Mouse (Mus musculus) ovary, postnatal 36 days (tissue): ENCODE data around the gene Tas2r105.

Experiments used
- DNase-seq: peaks from one replicate; pipeline ENCODE4 v3.0.0; 2022; ENCODE audit warnings: low spot score, mixed read lengths

Tas2r105 gene

GRCm38 (mm10) chr6:131687395-131687794 is at the start of gene Tas2r105:
Gene Tas2r105 (minus strand): TSS chr6:131687495.
- no peak for DNase-seq

DNA sequence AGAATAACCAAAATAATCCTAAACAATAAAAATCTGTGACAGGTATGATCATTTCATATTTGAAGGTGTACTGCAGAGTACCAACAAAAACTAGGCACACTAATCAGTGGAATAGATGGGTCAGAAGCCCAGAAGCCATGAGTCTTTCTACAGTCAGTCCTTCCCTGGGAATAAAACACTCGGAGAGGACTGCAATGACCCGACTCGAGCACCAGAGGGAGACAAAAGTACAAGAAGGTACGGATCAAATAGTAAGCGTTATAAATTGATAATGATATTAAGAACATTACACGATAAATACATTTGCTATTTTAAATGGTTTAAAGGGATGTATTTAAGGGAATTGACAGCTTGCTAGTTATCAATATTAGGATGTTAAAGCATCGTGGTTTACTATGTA is 25.5 kb upstream of the Tas2r105 start:
- no peak for DNase-seq

DNA sequence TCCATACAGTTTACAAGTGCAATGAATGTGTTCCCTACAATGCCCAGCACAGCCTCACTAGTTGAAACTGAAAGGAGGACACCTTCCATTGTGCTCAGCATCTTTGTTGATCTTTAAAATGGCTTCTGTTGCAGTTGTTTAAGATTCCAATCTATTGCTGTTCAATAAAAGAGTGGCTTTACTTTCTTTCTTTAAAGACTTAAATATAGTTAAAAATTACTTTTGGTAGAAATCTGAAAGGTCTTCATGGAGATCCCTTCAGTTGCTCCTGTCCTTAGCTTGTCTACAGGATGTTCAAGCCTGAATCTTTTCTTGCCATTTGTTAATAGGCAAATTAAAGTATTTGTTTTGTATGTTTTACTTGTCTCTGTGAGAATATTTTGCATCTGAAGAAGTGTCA is 2.7 kb upstream of the Tas2r105 start, which contains the start of gene Tas2r114:
Gene Tas2r114, minus strand, starts transcription at position 101 of the 400 bp plus-strand sequence.
- no peak for DNase-seq

DNA sequence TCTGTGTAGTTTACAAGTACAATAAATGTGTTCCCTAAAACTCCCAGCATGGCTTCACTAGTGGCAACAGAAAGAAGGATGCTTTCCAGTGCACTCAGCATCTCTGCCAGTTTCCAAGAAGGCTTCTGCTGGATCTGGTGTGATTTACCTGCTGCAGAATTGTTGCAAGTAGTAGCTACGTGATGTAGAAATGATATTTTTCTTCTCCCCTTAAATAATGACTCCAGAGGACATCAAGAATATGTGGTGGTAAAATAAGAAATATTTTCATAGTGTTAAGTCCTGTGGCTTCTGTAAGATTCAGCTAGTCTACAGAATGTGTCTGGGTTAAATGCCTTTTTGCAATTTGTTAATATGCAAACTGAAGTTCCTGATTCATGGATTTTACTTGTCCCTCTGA is 1.7 kb downstream of the Tas2r105 start, which contains the start of gene Tas2r104:
Gene Tas2r104, minus strand, starts transcription at position 101 of the 400 bp plus-strand sequence.
- DNase-seq, result no peak

- no peak for DNase-seq
Observed at GRCm38 (mm10) chr6:131678786-131679185, 8.5 kb downstream of the Tas2r105 start, which contains the start of gene Tas2r106. Gene Tas2r106 (minus strand): TSS chr6:131678886.

DNA sequence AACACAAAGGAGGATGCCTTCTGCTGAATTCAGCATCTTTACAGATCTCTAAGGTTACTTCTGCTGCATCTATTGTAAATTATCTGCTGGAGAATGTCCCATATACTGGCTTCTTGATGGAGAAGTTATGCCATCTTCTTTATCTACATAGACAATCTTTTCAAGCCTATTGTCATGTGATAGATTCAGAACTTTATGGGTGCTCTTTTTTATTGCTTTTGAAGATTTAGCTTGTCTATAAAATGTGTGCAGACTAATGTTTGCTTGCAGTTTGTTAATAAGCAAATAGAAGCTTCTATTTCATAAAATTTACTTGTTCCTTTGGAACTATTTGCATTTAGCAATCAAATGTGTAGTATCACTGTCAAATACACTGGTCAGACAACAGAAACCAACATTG is 27.2 kb downstream of the Tas2r105 start, which contains the start of gene Tas2r107:
Gene Tas2r107, minus strand, starts transcription at position 101 of the 400 bp plus-strand sequence.
- DNase-seq, result no peak
